Mouse (Mus musculus): ENCODE measurements around the gene Sytl2. TPM values are rescaled to one million over a fixed set of nuclear protein-coding genes. Genes with fewer than 3 reads are reported as not detected.

Sytl2 gene
- polyA plus RNA-seq, 1 experiment = 21.2 TPM

DNA sequence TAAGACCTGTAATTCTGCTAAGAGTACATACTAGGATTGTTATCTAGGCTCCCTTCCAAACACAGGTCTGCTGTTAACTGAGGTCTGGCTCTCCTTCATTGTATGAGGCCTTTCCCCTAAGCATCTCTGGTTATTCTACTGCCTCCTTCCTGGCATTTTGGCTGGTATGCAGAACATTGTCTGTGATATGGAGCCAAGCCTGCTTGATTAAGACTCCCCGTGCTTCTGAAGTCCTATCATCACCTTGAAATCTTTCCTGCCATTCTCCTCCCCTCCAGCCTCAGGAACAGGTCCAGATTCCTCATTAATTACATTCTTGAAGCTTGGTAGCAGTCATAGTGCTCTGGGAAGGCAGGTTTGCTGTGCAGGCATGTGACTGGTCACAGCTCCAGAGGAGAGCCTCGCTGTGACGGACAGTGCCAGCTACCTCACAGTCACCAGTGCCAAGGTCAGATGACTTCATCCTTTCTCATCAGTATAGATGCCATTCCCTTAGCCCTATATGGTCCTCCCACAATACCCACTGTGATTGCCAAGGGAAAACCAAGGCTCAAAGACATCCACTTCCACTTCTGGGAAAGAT is 30.5 kb downstream of the Sytl2 start:
- H3K36me3 ChIP-seq (ENCODE audit: control insufficient read depth, insufficient read depth) = no peaks in the 10 kb centered on the region
- H3ac ChIP-seq (ENCODE audit: control insufficient read depth, insufficient read length) = no peak overlapping the region
- no peaks in the 10 kb centered on the region for H3K27me3 ChIP-seq (ENCODE audit: control insufficient read depth, insufficient read depth, insufficient read length)
- TF ChIP-seq USF1 (IDR thresholded peaks at IDR 0.05; ENCODE audit: low read depth) (peak; percentile 12), MYOG (IDR thresholded peaks at IDR 0.05; ENCODE audit: control insufficient read depth in 1 of 3, insufficient read depth in 1 of 3, insufficient read length in 2 of 3, low read depth in 2 of 3) (no peak), MYOD1 (IDR thresholded peaks at IDR 0.05; ENCODE audit: control insufficient read depth in 1 of 3, insufficient read length in 2 of 3, low read depth in 2 of 3) (peak in 2 of 3 experiments; percentile 70 to 83)
- peaks cover 45% of the 10 kb centered on the region for H3K79me2 ChIP-seq (ENCODE audit: control insufficient read depth, insufficient read depth)
- no peak overlapping the region for H3K4me2 ChIP-seq (ENCODE audit: low read depth)
- no peak overlapping the region for H3K4me3 ChIP-seq

- no peak overlapping the region for H3ac ChIP-seq (ENCODE audit: control insufficient read depth, insufficient read length)
- no peak overlapping the region for H3K4me2 ChIP-seq (ENCODE audit: low read depth)
- H3K4me3 ChIP-seq = no peak overlapping the region
- H3K27me3 ChIP-seq (ENCODE audit: control insufficient read depth, insufficient read depth, insufficient read length) = no peaks in the 10 kb centered on the region
- peaks cover 61% of the 10 kb centered on the region for H3K79me2 ChIP-seq (ENCODE audit: control insufficient read depth, insufficient read depth)
- TF ChIP-seq MYOD1 (IDR thresholded peaks at IDR 0.05; ENCODE audit: control insufficient read depth in 1 of 3, insufficient read length in 2 of 3, low read depth in 2 of 3) (no peak), MYOG (IDR thresholded peaks at IDR 0.05; ENCODE audit: control insufficient read depth in 1 of 3, insufficient read depth in 1 of 3, insufficient read length in 2 of 3, low read depth in 2 of 3) (no peak), TCF3 (IDR thresholded peaks at IDR 0.05; ENCODE audit: insufficient read length, low read depth) (no peak), POLR2AphosphoS2 (IDR thresholded peaks at IDR 0.05; ENCODE audit: insufficient read length, low read depth) (no peak), SRF (IDR thresholded peaks at IDR 0.05; ENCODE audit: control insufficient read depth, insufficient read length, low read depth) (no peak), E2F4 (IDR thresholded peaks at IDR 0.05; ENCODE audit: insufficient read depth) (no peak), POLR2A (IDR thresholded peaks at IDR 0.05; ENCODE audit: insufficient read length, low read depth) (no peak), CEBPB (IDR thresholded peaks at IDR 0.05; ENCODE audit: insufficient read depth, poor library complexity, severe bottlenecking) (no peak), USF1 (IDR thresholded peaks at IDR 0.05; ENCODE audit: low read depth) (no peak), MAX (IDR thresholded peaks at IDR 0.05; ENCODE audit: low read depth) (no peak), REST (IDR thresholded peaks at IDR 0.05; ENCODE audit: insufficient read depth, insufficient read length) (no peak), TCF12 (IDR thresholded peaks at IDR 0.05; ENCODE audit: insufficient read depth, poor library complexity, severe bottlenecking) (no peak)
- no peaks in the 10 kb centered on the region for H3K36me3 ChIP-seq (ENCODE audit: control insufficient read depth, insufficient read depth)
Measured at GRCm38 (mm10) chr7:90334362-90334761, 32.3 kb downstream of the Sytl2 start.

GRCm38 (mm10) chr7:90334831-90335230 is 32.8 kb downstream of the Sytl2 start:
- TF ChIP-seq MAX (IDR thresholded peaks at IDR 0.05; ENCODE audit: low read depth) (no peak), MYOG (IDR thresholded peaks at IDR 0.05; ENCODE audit: control insufficient read depth in 1 of 3, insufficient read depth in 1 of 3, insufficient read length in 2 of 3, low read depth in 2 of 3) (no peak), TCF3 (IDR thresholded peaks at IDR 0.05; ENCODE audit: insufficient read length, low read depth) (no peak), USF1 (IDR thresholded peaks at IDR 0.05; ENCODE audit: low read depth) (no peak), CEBPB (IDR thresholded peaks at IDR 0.05; ENCODE audit: insufficient read depth, poor library complexity, severe bottlenecking) (no peak), POLR2AphosphoS2 (IDR thresholded peaks at IDR 0.05; ENCODE audit: insufficient read length, low read depth) (no peak), TCF12 (IDR thresholded peaks at IDR 0.05; ENCODE audit: insufficient read depth, poor library complexity, severe bottlenecking) (no peak), MYOD1 (IDR thresholded peaks at IDR 0.05; ENCODE audit: control insufficient read depth in 1 of 3, insufficient read length in 2 of 3, low read depth in 2 of 3) (no peak), E2F4 (IDR thresholded peaks at IDR 0.05; ENCODE audit: insufficient read depth) (no peak), POLR2A (IDR thresholded peaks at IDR 0.05; ENCODE audit: insufficient read length, low read depth) (no peak), SRF (IDR thresholded peaks at IDR 0.05; ENCODE audit: control insufficient read depth, insufficient read length, low read depth) (no peak), REST (IDR thresholded peaks at IDR 0.05; ENCODE audit: insufficient read depth, insufficient read length) (no peak)
- Histone ChIP-seq H3K4me3 (no peak overlapping the region), H3K79me2 (ENCODE audit: control insufficient read depth, insufficient read depth) (peaks cover 62% of the 10 kb centered on the region), H3K27me3 (ENCODE audit: control insufficient read depth, insufficient read depth, insufficient read length) (no peaks in the 10 kb centered on the region), H3ac (ENCODE audit: control insufficient read depth, insufficient read length) (no peak overlapping the region), H3K4me2 (ENCODE audit: low read depth) (no peak overlapping the region), H3K36me3 (ENCODE audit: control insufficient read depth, insufficient read depth) (no peaks in the 10 kb centered on the region)

DNA sequence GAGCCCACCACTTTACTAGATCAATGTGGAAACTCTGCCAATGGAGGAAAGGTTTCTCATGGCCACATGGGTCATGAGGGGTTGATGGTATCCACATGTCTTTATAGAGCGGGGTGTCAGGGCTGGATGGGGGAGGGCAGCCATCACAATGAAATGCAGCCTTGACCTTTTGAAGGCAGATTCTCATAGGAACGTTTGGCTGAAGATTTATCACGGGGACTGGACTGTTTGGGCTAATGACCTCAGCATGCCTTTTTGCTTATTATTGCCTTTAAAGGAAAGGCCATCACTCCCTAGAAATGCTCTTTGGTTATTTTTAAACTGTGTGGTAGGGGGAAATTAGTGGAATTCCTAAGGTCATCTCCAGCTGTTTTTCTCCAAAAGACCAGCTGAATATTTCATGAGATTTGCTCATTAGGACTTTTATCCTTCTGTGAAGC is 33.7 kb downstream of the Sytl2 start:
- H3K4me3 ChIP-seq = no peak overlapping the region

More for the DNA sequence above, 33.7 kb downstream of the Sytl2 start:
- peak; percentile 95 for TF ChIP-seq SRF (IDR thresholded peaks at IDR 0.05; ENCODE audit: control insufficient read depth, insufficient read length, low read depth)
- no peak for TF ChIP-seq TCF3 (IDR thresholded peaks at IDR 0.05; ENCODE audit: insufficient read length, low read depth)
- peak; percentile 31; the same call in 1 of the 2 replicates for TF ChIP-seq CEBPB (IDR thresholded peaks at IDR 0.05; ENCODE audit: insufficient read depth, poor library complexity, severe bottlenecking)
- TF ChIP-seq E2F4 (IDR thresholded peaks at IDR 0.05; ENCODE audit: insufficient read depth) = no peak
- no peak for TF ChIP-seq MAX (IDR thresholded peaks at IDR 0.05; ENCODE audit: low read depth)
- TF ChIP-seq MYOG (IDR thresholded peaks at IDR 0.05; ENCODE audit: control insufficient read depth in 1 of 3, insufficient read depth in 1 of 3, insufficient read length in 2 of 3, low read depth in 2 of 3) = no peak
- no peak for TF ChIP-seq POLR2AphosphoS2 (IDR thresholded peaks at IDR 0.05; ENCODE audit: insufficient read length, low read depth)
- TF ChIP-seq MYOD1 (IDR thresholded peaks at IDR 0.05; ENCODE audit: control insufficient read depth in 1 of 3, insufficient read length in 2 of 3, low read depth in 2 of 3) = peak in 1 of 3 experiments; percentile 13
- no peak for TF ChIP-seq USF1 (IDR thresholded peaks at IDR 0.05; ENCODE audit: low read depth)
- no peak for TF ChIP-seq POLR2A (IDR thresholded peaks at IDR 0.05; ENCODE audit: insufficient read length, low read depth)
- no peak for TF ChIP-seq TCF12 (IDR thresholded peaks at IDR 0.05; ENCODE audit: insufficient read depth, poor library complexity, severe bottlenecking)
- no peak for TF ChIP-seq REST (IDR thresholded peaks at IDR 0.05; ENCODE audit: insufficient read depth, insufficient read length)
- peaks cover 59% of the 10 kb centered on the region for H3K79me2 ChIP-seq (ENCODE audit: control insufficient read depth, insufficient read depth)
- no peaks in the 10 kb centered on the region for H3K27me3 ChIP-seq (ENCODE audit: control insufficient read depth, insufficient read depth, insufficient read length)
- peak overlapping the region; percentile 19 for H3K4me2 ChIP-seq (ENCODE audit: low read depth)
- H3ac ChIP-seq (ENCODE audit: control insufficient read depth, insufficient read length) = no peak overlapping the region
- no peaks in the 10 kb centered on the region for H3K36me3 ChIP-seq (ENCODE audit: control insufficient read depth, insufficient read depth)

Measured in myocyte (in vitro differentiated cells).